Mouse (Mus musculus) skeletal muscle tissue, adult 2 months (tissue): ENCODE results near the gene Tmem248.

Source experiments
- DNase-seq: peaks from one replicate; pipeline ENCODE4 v3.0.0-alpha.2; 2012; ENCODE audit warnings: low read depth, low spot score

Tmem248 gene

GRCm38 (mm10) chr5:130216781-130217180 lies at the start of gene Tmem248:
Gene Tmem248, plus strand, starts transcription at chr5:130217081.
- no peak for DNase-seq

- DNase-seq, result no peak
These were observed 47.8 kb upstream of the Tmem248 start for GRCm38 (mm10) chr5:130169109-130169508.

- no peak for DNase-seq
These were observed 46.0 kb upstream of the Tmem248 start for GRCm38 (mm10) chr5:130170666-130171422.

- peak; percentile 96 for DNase-seq
These were observed 45.4 kb upstream of the Tmem248 start, which contains the start of gene Rabgef1 for GRCm38 (mm10) chr5:130171423-130171954. Gene Rabgef1, plus strand, starts transcription at chr5:130171798.

GRCm38 (mm10) chr5:130171956-130172601 lies 44.8 kb upstream of the Tmem248 start:
- peak; percentile 77 for DNase-seq

- DNase-seq, result no peak
These were observed 43.9 kb upstream of the Tmem248 start for GRCm38 (mm10) chr5:130173012-130173411.

- no peak for DNase-seq
These were observed 39.0 kb upstream of the Tmem248 start for GRCm38 (mm10) chr5:130177871-130178270.

GRCm38 (mm10) chr5:130180362-130180761 lies 36.5 kb upstream of the Tmem248 start:
- no peak for DNase-seq

- DNase-seq, result no peak
These were observed 34.9 kb upstream of the Tmem248 start for GRCm38 (mm10) chr5:130181740-130182540.

- no peak for DNase-seq
These were observed 34.4 kb upstream of the Tmem248 start for GRCm38 (mm10) chr5:130182541-130182821.

GRCm38 (mm10) chr5:130184193-130184856 lies 32.6 kb upstream of the Tmem248 start:
- DNase-seq, result no peak

- DNase-seq, result no peak
These were observed 31.6 kb upstream of the Tmem248 start for GRCm38 (mm10) chr5:130185312-130185711.

- no peak for DNase-seq
These were observed 29.5 kb upstream of the Tmem248 start for GRCm38 (mm10) chr5:130187383-130187782.

GRCm38 (mm10) chr5:130190909-130191308 lies 26.0 kb upstream of the Tmem248 start:
- no peak for DNase-seq

GRCm38 (mm10) chr5:130191865-130192264 lies 25.0 kb upstream of the Tmem248 start:
- no peak for DNase-seq

- DNase-seq, result no peak
These were observed 24.4 kb upstream of the Tmem248 start for GRCm38 (mm10) chr5:130192356-130192944.

GRCm38 (mm10) chr5:130193760-130194159 lies 23.1 kb upstream of the Tmem248 start:
- no peak for DNase-seq

GRCm38 (mm10) chr5:130196307-130196706 lies 20.6 kb upstream of the Tmem248 start:
- peak; percentile 77 for DNase-seq

GRCm38 (mm10) chr5:130197454-130197853 lies 19.4 kb upstream of the Tmem248 start:
- DNase-seq, result peak; percentile 67

GRCm38 (mm10) chr5:130197981-130198380 lies 18.9 kb upstream of the Tmem248 start:
- DNase-seq, result peak; percentile 94
